Mouse (Mus musculus): ENCODE data around the gene Ifna6. TPM values are rescaled to one million over a fixed set of nuclear protein-coding genes. Genes with fewer than 3 reads are reported as not detected.

Gene Ifna6
- polyA plus RNA-seq, 1 experiment from 2014 or later: not detected

DNA sequence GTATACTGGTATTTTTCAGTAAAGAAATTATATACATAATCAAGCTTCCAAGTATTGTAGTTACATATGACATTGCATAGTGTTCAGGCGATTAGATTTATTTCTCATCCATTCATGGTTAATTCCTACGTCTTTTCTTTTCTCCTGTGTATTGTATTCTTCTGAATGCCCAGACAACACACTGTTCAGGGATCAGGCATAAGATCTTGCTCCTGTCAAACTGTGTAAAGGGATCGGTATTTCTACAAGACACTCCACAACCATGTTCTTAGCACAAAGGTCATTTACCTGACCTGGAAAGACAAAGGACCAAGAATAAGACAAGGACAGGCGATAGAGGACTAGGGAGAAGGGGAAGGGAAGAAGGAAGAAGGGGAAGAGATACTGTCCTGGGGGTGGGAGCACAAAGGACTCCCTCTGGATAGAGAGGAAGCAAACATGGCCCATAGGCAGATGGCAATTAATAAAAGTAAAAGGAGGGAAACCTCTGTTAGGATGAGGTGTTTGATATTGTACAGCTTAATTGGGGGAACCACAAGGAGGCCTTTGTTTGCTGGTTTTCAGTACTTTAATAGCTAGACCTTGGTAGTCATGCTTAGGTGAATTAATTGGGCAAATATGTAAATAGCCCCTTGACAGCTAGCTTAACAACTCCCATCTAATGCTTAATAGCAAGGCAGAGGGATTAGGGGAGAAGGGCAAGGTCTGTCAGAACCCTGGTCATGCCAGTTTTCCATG lies 24.0 kb downstream of the Ifna6 start:
- Histone ChIP-seq H3K9me3 (no peaks in the 10 kb centered on the region), H3K9ac (no peak overlapping the region), H3K4me2 (no peak overlapping the region), H3K36me3 (no peaks in the 10 kb centered on the region), H3K4me3 (no peak overlapping the region), H3K4me1 (no peaks in the 10 kb centered on the region), H3K27ac (no peak overlapping the region), H3K27me3 (no peaks in the 10 kb centered on the region)
- WGBS: 62% methylated on average over 4 of the region's 4 CpGs
- ATAC-seq (ENCODE audit: borderline replicate concordance, extremely low read depth, low FRiP score, low TSS enrichment): no peak

DNA sequence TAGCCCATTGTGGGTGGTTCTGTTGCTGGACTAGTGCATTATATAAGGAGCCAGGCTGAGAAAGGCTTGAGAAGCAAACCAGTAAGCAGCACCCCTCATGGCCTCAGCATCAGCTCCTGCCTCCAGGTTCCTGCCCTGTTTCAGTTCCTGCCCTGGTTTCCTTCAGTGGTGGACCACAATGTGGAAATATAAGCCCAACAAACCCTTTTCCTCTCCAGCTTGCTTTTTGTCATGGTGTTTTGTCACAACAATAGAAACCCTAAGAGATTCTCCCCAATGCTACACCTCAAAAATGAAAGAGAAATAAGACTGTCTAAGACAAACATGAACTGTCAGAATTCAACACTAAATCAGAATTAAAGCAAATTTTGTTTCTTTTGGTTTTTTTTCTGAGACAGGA lies 32.0 kb downstream of the Ifna6 start:
- peaks cover 12% of the 10 kb centered on the region; the same call in 1 of the 2 replicates for H3K27me3 ChIP-seq
- H3K36me3 ChIP-seq: no peaks in the 10 kb centered on the region
- H3K9me3 ChIP-seq: no peaks in the 10 kb centered on the region
- ATAC-seq (ENCODE audit: borderline replicate concordance, extremely low read depth, low FRiP score, low TSS enrichment): no peak
- no peak overlapping the region for H3K4me3 ChIP-seq
- no peak overlapping the region for H3K4me2 ChIP-seq
- H3K9ac ChIP-seq: no peak overlapping the region
- H3K27ac ChIP-seq: no peak overlapping the region
- no peaks in the 10 kb centered on the region for H3K4me1 ChIP-seq

- Histone ChIP-seq H3K27me3 (peaks cover 24% of the 10 kb centered on the region), H3K4me2 (no peak overlapping the region), H3K9me3 (no peaks in the 10 kb centered on the region), H3K36me3 (no peaks in the 10 kb centered on the region), H3K27ac (no peak overlapping the region), H3K4me3 (no peak overlapping the region), H3K9ac (no peak overlapping the region), H3K4me1 (peaks cover 6% of the 10 kb centered on the region; the same call in 1 of the 2 replicates)
- ATAC-seq (ENCODE audit: borderline replicate concordance, extremely low read depth, low FRiP score, low TSS enrichment): no peak
- 6% methylated on average over 7 of the region's 7 CpGs for WGBS
Observed at GRCm38 (mm10) chr4:88863309-88863708, 36.1 kb downstream of the Ifna6 start.

DNA sequence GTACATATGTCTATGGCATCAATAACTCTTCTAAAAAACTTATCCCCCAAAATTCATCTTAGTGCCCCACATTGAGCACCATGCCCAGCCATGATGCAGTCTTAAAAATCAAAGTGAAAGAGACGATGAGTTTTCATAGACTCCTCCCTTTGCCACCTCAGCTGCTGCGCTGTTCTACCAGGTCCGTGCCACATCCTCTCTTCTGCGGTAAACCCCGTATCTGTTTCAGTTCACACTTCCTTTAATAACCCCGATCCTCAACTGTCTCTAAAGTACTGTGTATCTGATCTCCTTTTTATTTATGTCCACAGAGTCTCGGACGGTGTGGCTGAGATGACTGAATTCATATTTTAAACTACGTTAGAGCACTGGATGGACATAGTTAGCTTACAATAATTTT lies 37.4 kb downstream of the Ifna6 start:
- no peak for ATAC-seq (ENCODE audit: borderline replicate concordance, extremely low read depth, low FRiP score, low TSS enrichment)
- Histone ChIP-seq H3K9ac (no peak overlapping the region), H3K4me2 (no peak overlapping the region), H3K36me3 (no peaks in the 10 kb centered on the region), H3K4me3 (no peak overlapping the region), H3K27me3 (peaks cover 29% of the 10 kb centered on the region), H3K4me1 (peaks cover 8% of the 10 kb centered on the region; the same call in 1 of the 2 replicates), H3K9me3 (no peaks in the 10 kb centered on the region), H3K27ac (no peak overlapping the region)
- WGBS: 43% methylated on average over 9 of the region's 9 CpGs

DNA sequence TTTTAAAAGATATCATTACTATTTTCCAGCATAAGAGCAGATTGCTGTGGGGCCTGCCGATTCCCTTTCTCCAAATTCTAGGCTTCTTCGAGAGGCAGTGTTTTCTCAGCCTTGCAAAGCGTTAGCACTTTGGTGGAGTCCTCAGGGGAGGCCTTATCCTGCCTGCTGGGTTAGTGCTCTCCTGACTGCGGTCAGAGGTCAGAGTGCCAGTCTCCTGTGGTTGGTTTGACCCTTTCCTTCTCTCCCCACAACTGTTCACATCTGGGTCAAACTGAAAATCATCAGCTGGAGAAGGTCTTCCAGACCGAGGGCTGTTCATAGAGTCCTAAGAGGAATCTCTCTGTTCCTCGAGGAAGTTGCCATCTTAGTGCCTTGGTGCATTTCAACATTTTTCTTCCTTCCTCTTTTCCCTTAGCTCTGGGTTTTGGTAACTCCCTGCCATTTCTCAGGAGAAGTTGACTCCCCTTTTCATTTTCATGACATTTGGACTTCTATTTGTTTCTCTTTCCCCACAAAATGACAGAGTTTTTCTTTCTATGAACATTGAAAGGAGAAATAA lies 37.9 kb downstream of the Ifna6 start:
- Histone ChIP-seq H3K9ac (no peak overlapping the region), H3K36me3 (no peaks in the 10 kb centered on the region), H3K4me3 (no peak overlapping the region), H3K27ac (no peak overlapping the region), H3K4me2 (no peak overlapping the region), H3K27me3 (peaks cover 29% of the 10 kb centered on the region), H3K9me3 (no peaks in the 10 kb centered on the region), H3K4me1 (peaks cover 8% of the 10 kb centered on the region; the same call in 1 of the 2 replicates)
- 36% methylated on average over 6 of the region's 6 CpGs for WGBS
- ATAC-seq (ENCODE audit: borderline replicate concordance, extremely low read depth, low FRiP score, low TSS enrichment): no peak

- H3K4me3 ChIP-seq: peak overlapping the region; percentile 54
- H3K4me2 ChIP-seq: peak overlapping the region; percentile 93
- no peaks in the 10 kb centered on the region for H3K36me3 ChIP-seq
- peak overlapping the region; percentile 36 for H3K9ac ChIP-seq
- no peak for ATAC-seq (ENCODE audit: borderline replicate concordance, extremely low read depth, low FRiP score, low TSS enrichment)
- peaks cover 26% of the 10 kb centered on the region for H3K27me3 ChIP-seq
- no peaks in the 10 kb centered on the region for H3K9me3 ChIP-seq
- H3K27ac ChIP-seq: 0 out of 2 replicates have a peak overlapping the region, but pooled peaks have one; percentile 6
- 0% methylated on average over 8 of the region's 8 CpGs for WGBS
- peaks cover 8% of the 10 kb centered on the region; the same call in 1 of the 2 replicates for H3K4me1 ChIP-seq
Observed at GRCm38 (mm10) chr4:88867366-88867925, 40.2 kb downstream of the Ifna6 start.

GRCm38 (mm10) chr4:88867926-88868911 lies 41.0 kb downstream of the Ifna6 start:
- Histone ChIP-seq H3K4me3 (peak overlapping the region; percentile 54), H3K4me2 (peak overlapping the region; percentile 93), H3K9ac (peak overlapping the region; percentile 36), H3K9me3 (no peaks in the 10 kb centered on the region), H3K27ac (0 out of 2 replicates have a peak overlapping the region, but pooled peaks have one; percentile 6), H3K27me3 (peaks cover 18% of the 10 kb centered on the region), H3K4me1 (peaks cover 8% of the 10 kb centered on the region; the same call in 1 of the 2 replicates), H3K36me3 (no peaks in the 10 kb centered on the region)
- WGBS: 5% methylated on average over 31 of the region's 31 CpGs
- ATAC-seq (ENCODE audit: borderline replicate concordance, extremely low read depth, low FRiP score, low TSS enrichment): peak; percentile 70

DNA sequence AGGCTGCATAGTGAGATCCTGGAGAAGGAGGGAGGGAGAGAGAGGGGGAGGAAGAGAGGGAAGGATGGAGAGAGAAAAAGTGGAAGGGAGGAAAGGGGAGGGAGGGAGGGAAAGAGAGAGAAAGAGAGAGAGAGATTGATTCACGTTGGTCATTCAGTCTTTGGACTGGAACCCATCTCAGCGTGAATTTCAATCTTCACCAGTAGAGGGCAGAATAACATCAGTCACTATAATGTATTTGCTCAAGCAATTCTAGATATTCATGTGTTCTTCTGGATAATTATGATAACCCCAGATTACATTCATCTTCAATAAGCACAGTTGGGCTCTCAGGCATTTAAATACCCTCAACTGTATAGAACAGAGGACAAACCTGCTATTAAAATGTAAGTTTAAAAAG lies 45.5 kb downstream of the Ifna6 start:
- H3K27me3 ChIP-seq: peaks cover 5% of the 10 kb centered on the region; the same call in 1 of the 2 replicates
- no peak overlapping the region for H3K9ac ChIP-seq
- no peak overlapping the region for H3K4me3 ChIP-seq
- H3K9me3 ChIP-seq: no peaks in the 10 kb centered on the region
- H3K36me3 ChIP-seq: no peaks in the 10 kb centered on the region
- H3K4me2 ChIP-seq: no peak overlapping the region
- WGBS: 0% methylated on average over 2 of the region's 2 CpGs
- peaks cover 6% of the 10 kb centered on the region; the same call in 1 of the 2 replicates for H3K4me1 ChIP-seq
- H3K27ac ChIP-seq: no peak overlapping the region
- ATAC-seq (ENCODE audit: borderline replicate concordance, extremely low read depth, low FRiP score, low TSS enrichment): no peak

DNA sequence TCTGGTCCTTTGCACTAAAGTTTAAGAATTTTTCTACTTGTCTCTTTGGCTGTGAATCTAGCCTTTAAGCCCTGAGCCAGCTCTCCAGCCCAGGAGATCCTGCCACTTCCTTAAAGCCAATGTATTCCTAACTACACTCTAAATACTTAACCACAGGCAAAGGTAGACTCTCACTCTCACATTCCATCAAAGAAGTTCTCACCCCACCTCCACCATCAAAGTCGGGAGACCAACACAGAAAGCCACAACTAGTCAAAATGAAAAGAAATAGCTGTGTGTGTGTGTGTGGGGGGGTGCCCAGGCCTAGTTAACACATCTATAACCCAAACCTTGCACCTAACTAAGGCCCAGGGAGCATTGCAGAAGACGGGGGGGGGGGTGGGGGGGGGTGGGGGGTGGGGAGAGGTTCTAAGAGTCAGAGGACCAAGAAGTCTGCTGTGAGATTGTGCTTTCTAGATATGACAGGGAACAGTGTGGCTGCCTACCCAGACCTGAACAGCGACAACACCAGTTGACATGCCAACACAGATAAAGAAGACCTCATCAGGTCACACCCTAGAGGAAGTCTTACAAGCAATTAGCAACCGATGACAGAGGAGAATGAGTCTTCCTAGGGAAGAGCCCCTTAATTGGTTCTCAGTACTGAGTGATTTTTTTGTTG lies 48.3 kb downstream of the Ifna6 start:
- no peak overlapping the region for H3K4me3 ChIP-seq
- no peak overlapping the region for H3K27ac ChIP-seq
- H3K36me3 ChIP-seq: no peaks in the 10 kb centered on the region
- H3K4me1 ChIP-seq: no peaks in the 10 kb centered on the region
- 62% methylated on average over 3 of the region's 4 CpGs for WGBS
- no peak for ATAC-seq (ENCODE audit: borderline replicate concordance, extremely low read depth, low FRiP score, low TSS enrichment)
- H3K4me2 ChIP-seq: no peak overlapping the region
- H3K9me3 ChIP-seq: no peaks in the 10 kb centered on the region
- H3K9ac ChIP-seq: no peak overlapping the region
- no peaks in the 10 kb centered on the region for H3K27me3 ChIP-seq

GRCm38 (mm10) chr4:88876520-88876919 lies 49.3 kb downstream of the Ifna6 start:
- H3K36me3 ChIP-seq: no peaks in the 10 kb centered on the region
- no peaks in the 10 kb centered on the region for H3K27me3 ChIP-seq
- ATAC-seq (ENCODE audit: borderline replicate concordance, extremely low read depth, low FRiP score, low TSS enrichment): no peak
- H3K4me1 ChIP-seq: no peaks in the 10 kb centered on the region
- H3K4me3 ChIP-seq: no peak overlapping the region
- no peak overlapping the region for H3K9ac ChIP-seq
- no peaks in the 10 kb centered on the region for H3K9me3 ChIP-seq
- WGBS: 78% methylated on average over 4 of the region's 4 CpGs
- no peak overlapping the region for H3K4me2 ChIP-seq
- H3K27ac ChIP-seq: no peak overlapping the region
